Mouse (Mus musculus) E14TG2a.4 (cell line): ENCODE measurements around the gene Col2a1.

Experiments used
- CTCF ChIP-seq: conservative IDR thresholded peaks from 2 replicates; pipeline ENCODE4 v1.5.1; 2014; ENCODE audit warnings: low read length
- POU5F1 ChIP-seq: IDR thresholded peaks from 2 replicates; pipeline ENCODE4 v1.6.1; 2014; ENCODE audit warnings: low read length, borderline replicate concordance

DNA sequence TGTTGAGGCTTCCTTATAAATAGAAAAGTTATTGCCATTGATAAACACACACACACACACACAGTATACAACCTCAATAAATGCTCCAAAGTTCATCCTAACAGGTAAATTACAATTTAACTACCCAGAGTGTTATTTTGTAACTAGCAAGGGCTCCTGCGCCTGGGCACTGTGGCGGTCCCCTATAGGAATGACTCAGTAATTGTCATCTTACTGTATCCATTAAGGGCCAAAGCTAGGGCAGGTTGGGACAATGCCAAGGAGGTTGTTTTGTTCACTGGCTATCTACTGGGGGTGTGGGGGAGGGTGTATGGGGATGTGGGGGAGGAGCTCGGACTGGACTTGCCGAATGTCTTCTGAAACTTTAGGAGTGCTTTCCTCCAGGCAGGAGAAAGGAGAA is 77.5 kb downstream of the Col2a1 start:
- no peak for TF ChIP-seq CTCF
- TF ChIP-seq POU5F1 = no peak
